In the genomic region with DNA sequence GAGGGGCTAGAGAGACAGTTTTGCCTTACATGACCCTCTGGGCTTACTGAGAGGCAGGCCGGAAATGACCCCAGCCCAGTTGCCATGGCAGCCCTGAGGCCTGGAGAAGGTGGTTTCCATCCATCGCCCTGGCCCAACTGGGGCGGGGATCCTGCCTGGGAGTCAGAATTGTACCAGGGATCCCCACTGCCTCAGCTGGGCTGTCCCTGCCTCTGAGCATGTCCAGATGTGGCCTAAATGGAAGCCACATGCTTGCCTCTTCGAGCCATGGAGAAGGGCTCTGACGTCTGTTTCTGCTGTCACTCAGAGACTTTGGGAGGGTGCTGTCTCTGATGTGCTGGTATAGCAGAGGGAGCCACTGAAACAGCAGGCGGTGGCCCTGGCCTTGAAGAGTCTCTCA, we compare ENCODE assay signal across 12 mouse cellular contexts. TPM values are rescaled to one million over a fixed set of nuclear protein-coding genes. Genes with fewer than 3 reads are reported as not detected.
DNase-seq lines count a peak whose midpoint lies in the region; ATAC-seq and TF ChIP-seq lines count a peak whose summit lies in the region.
"Had no signal": no experiment of that assay in that cellular context is flagged by ENCODE, and none has a peak within 500 bp of the region (broad histone marks: within the 10 kb centered on the region; RNA-seq: fewer than 3 reads in every experiment).

No protein-coding gene starts in this region.

- peak overlapping the region; percentile 91 for H3K27ac ChIP-seq in embryonic facial prominence, embryonic 13.5 days
- peak overlapping the region; percentile 77 for H3K27ac ChIP-seq in limb, embryonic 13.5 days
- H3K27ac ChIP-seq: heart, adult 2 months; midbrain, embryonic 15.5 days had no signal

- H3K4me2 ChIP-seq in embryonic facial prominence, embryonic 13.5 days = peak overlapping the region; percentile 37
- H3K4me2 ChIP-seq in limb, embryonic 13.5 days (replicated peaks) = peak overlapping the region; percentile 25
- H3K4me2 ChIP-seq: midbrain, embryonic 15.5 days had no signal

- H3K9me3 ChIP-seq in embryonic facial prominence, embryonic 13.5 days = no peaks in the 10 kb centered on the region
- no peaks in the 10 kb centered on the region for H3K9me3 ChIP-seq in limb, embryonic 13.5 days
- H3K9me3 ChIP-seq: midbrain, embryonic 15.5 days had no signal

- peaks cover 59% of the 10 kb centered on the region for H3K36me3 ChIP-seq in embryonic facial prominence, embryonic 13.5 days
- peaks cover 51% of the 10 kb centered on the region for H3K36me3 ChIP-seq in limb, embryonic 13.5 days
- H3K36me3 ChIP-seq: midbrain, embryonic 15.5 days had no signal

- TF ChIP-seq CTCF in lung, adult 2 months (IDR thresholded peaks at IDR 0.05; ENCODE audit: insufficient read depth, low read length) = no peak

- H3K4me3 ChIP-seq in embryonic facial prominence, embryonic 13.5 days = no peak overlapping the region
- H3K4me3 ChIP-seq in limb, embryonic 13.5 days = no peak overlapping the region
- no peak overlapping the region for H3K4me3 ChIP-seq in lung, adult 2 months (replicated peaks; ENCODE audit: extremely low read depth, low read depth, low read length)
- H3K4me3 ChIP-seq: heart, adult 2 months; midbrain, embryonic 15.5 days had no signal

- ATAC-seq in embryonic facial prominence, embryonic 13.5 days (ENCODE audit: insufficient number of reproducible peaks, insufficient read depth, low FRiP score, low TSS enrichment, low read depth) = peak; percentile 53; the same call in 1 of the 2 replicates
- ATAC-seq in limb, embryonic 13.5 days (ENCODE audit: low FRiP score, low read depth) = peak; percentile 66; the same call in 1 of the 2 replicates
- ATAC-seq: midbrain, embryonic 15.5 days; Patski had no signal

- TF ChIP-seq POLR2A in lung, adult 2 months (IDR thresholded peaks at IDR 0.05; ENCODE audit: borderline replicate concordance, extremely low read depth, low read depth, low read length) = no peak

- H3K27me3 ChIP-seq in embryonic facial prominence, embryonic 13.5 days = no peaks in the 10 kb centered on the region
- no peaks in the 10 kb centered on the region for H3K27me3 ChIP-seq in limb, embryonic 13.5 days
- H3K27me3 ChIP-seq: midbrain, embryonic 15.5 days had no signal

- H3K4me1 ChIP-seq in embryonic facial prominence, embryonic 13.5 days = peaks cover 82% of the 10 kb centered on the region
- peaks cover 45% of the 10 kb centered on the region for H3K4me1 ChIP-seq in limb, embryonic 13.5 days
- H3K4me1 ChIP-seq in lung, adult 2 months (ENCODE audit: control insufficient read depth, insufficient read depth, low read length) = peaks cover 6% of the 10 kb centered on the region

- 11% methylated on average over 6 of the region's 6 CpGs for WGBS in embryonic facial prominence, embryonic 13.5 days
- WGBS in limb, embryonic 13.5 days = 11% methylated on average over 6 of the region's 6 CpGs
- 63% methylated on average over 6 of the region's 6 CpGs for WGBS in lung, adult 2 months

- no peak overlapping the region for H3K9ac ChIP-seq in embryonic facial prominence, embryonic 13.5 days
- no peak overlapping the region for H3K9ac ChIP-seq in limb, embryonic 13.5 days
- H3K9ac ChIP-seq: midbrain, embryonic 15.5 days had no signal

- DNase-seq in gastrocnemius, postnatal 25 days = peak; percentile 34
- no peak for DNase-seq in gastrocnemius, adult 8-10 months (ENCODE audit: low spot score in 2 of 2)
- DNase-seq in MN1 (ENCODE audit: low spot score) = peak; percentile 88
- no peak for DNase-seq in ovary, adult 18-20 months (ENCODE audit: low spot score)
- no peak for DNase-seq in lung, adult 2 months
- DNase-seq in right cerebral cortex, adult 2 months (ENCODE audit: low spot score in 2 of 2) = no peak
- DNase-seq: adrenal gland, postnatal 10 days had no signal

RNA-seq across cellular contexts. Expression of gene Fbln2, which starts 24.2 kb away (rescaled TPM):
- total RNA-seq in gastrocnemius, postnatal 25 days (2021) = 10 to 100 TPM; 47.7 to 50.2 TPM
- 10 to 100 TPM; 27.5 to 46.3 (median 36.2) TPM for total RNA-seq in gastrocnemius, adult 8-10 months (2022)
- polyA plus RNA-seq in embryonic facial prominence, embryonic 13.5 days (2015; fragmentation: Nextera tagmentation; extraction: Ambion mirVana) = 298 and 344 TPM in 2 replicates
- 192 and 196 TPM in 2 replicates for polyA plus RNA-seq in limb, embryonic 13.5 days (2015; fragmentation: Nextera tagmentation; extraction: Ambion mirVana)
- 63.0 and 88.3 TPM in 2 replicates for polyA plus RNA-seq in lung, adult 2 months (2012; rRNA removed)

Comparison
In these comparisons a context has a peak if more than half of its experiments do, and no peak if none do; other contexts are left out.
1. DNase-seq: peak in gastrocnemius, postnatal 25 days (single experiment) and MN1 (single experiment); none in gastrocnemius, adult 8-10 months (0 of 2), ovary, adult 18-20 months (single experiment), lung, adult 2 months (single experiment) and right cerebral cortex, adult 2 months (0 of 2).